Mouse (Mus musculus): ENCODE data around the gene Rpl10-ps3.

- TF ChIP-seq GATA1 (IDR thresholded peaks at IDR 0.05; ENCODE audit: low read length): no peak
- no peak for TF ChIP-seq TAL1 (IDR thresholded peaks at IDR 0.05; ENCODE audit: low read length)
These were observed 4.4 kb upstream of the Rpl10-ps3 start for GRCm38 (mm10) chr9:50349156-50349555.

All from erythroblast, embryonic 14.5 days (primary cell).